Comparison of ENCODE assay signal across 24 mouse cellular contexts in genomic region chr8:120007178-120007577, GRCm38 (mm10).
"Had no signal": no experiment of that assay in that cellular context is flagged by ENCODE, and none has a peak within 500 bp of the region (broad histone marks: within the 10 kb centered on the region; RNA-seq: fewer than 3 reads in every experiment).

No protein-coding gene starts in this region.

- H3K4me3 ChIP-seq: heart, embryonic 12.5 days; hindbrain, embryonic 13.5 days; hindbrain, embryonic 15.5 days; intestine, embryonic 15.5 days; kidney, embryonic 15.5 days; limb, embryonic 12.5 days; liver, embryonic 13.5 days; liver, embryonic 15.5 days had no signal

- H3K36me3 ChIP-seq: heart, embryonic 12.5 days; hindbrain, embryonic 13.5 days; hindbrain, embryonic 15.5 days; intestine, embryonic 15.5 days; kidney, embryonic 15.5 days; limb, embryonic 12.5 days; liver, embryonic 13.5 days; liver, embryonic 15.5 days had no signal

- H3K9me3 ChIP-seq: heart, embryonic 12.5 days; hindbrain, embryonic 13.5 days; hindbrain, embryonic 15.5 days; intestine, embryonic 15.5 days; kidney, embryonic 15.5 days; limb, embryonic 12.5 days; liver, embryonic 13.5 days; liver, embryonic 15.5 days had no signal

- H3K4me2 ChIP-seq: heart, embryonic 12.5 days; hindbrain, embryonic 13.5 days; hindbrain, embryonic 15.5 days; intestine, embryonic 15.5 days; kidney, embryonic 15.5 days; limb, embryonic 12.5 days; liver, embryonic 11.5 days; liver, embryonic 13.5 days; liver, embryonic 15.5 days had no signal

- H3K27ac ChIP-seq: hindbrain, embryonic 13.5 days; hindbrain, embryonic 15.5 days; hindbrain, postnatal 0 days; intestine, embryonic 15.5 days; kidney, embryonic 15.5 days; kidney, postnatal 0 days; limb, embryonic 12.5 days; liver, embryonic 13.5 days; liver, embryonic 15.5 days had no signal

- ATAC-seq: hindbrain, postnatal 0 days; intestine, embryonic 15.5 days; liver, postnatal 0 days had no signal

- DNase-seq: forebrain, postnatal 0 days; gastrocnemius, postnatal 14 days; gastrocnemius, postnatal 36 days; heart, postnatal 36 days; kidney, adult 11 months; kidney, adult 2 months; kidney, adult 9 months; kidney, postnatal 14 days; layer of hippocampus, adult 9-11 months; layer of hippocampus, postnatal 36 days; left cerebral cortex, postnatal 4 days; liver; liver, embryonic 13.5 days; liver, postnatal 0 days had no signal

- H3K9ac ChIP-seq: forebrain, postnatal 0 days; heart, embryonic 12.5 days; hindbrain, embryonic 13.5 days; hindbrain, embryonic 15.5 days; intestine, embryonic 15.5 days; kidney, embryonic 15.5 days; limb, embryonic 12.5 days; liver, embryonic 13.5 days; liver, embryonic 15.5 days; liver, postnatal 0 days had no signal

- H3K27me3 ChIP-seq: hindbrain, embryonic 15.5 days; intestine, embryonic 15.5 days; limb, embryonic 12.5 days; liver, embryonic 13.5 days had no signal

- H3K4me1 ChIP-seq: liver, embryonic 13.5 days; liver, embryonic 15.5 days had no signal
